Mouse (Mus musculus) heart, adult 8-10 months (tissue): Measurements from ENCODE around the gene Gm11985. TPM values are rescaled to one million over a fixed set of nuclear protein-coding genes. Genes with fewer than 3 reads are reported as not detected.

Experiments used
- DNase-seq: peaks from one replicate; pipeline ENCODE4 v3.0.0; 2022; ENCODE audit warnings: low spot score
- total RNA-seq, 4 experiments: library from RNA; stranded (reverse); gene quantifications; 2 replicates each; pipeline ENCODE4 v1.2.4; 2022

Gm11985 gene
- total RNA-seq, 4 experiments from 2014 or later, result not detected

DNA sequence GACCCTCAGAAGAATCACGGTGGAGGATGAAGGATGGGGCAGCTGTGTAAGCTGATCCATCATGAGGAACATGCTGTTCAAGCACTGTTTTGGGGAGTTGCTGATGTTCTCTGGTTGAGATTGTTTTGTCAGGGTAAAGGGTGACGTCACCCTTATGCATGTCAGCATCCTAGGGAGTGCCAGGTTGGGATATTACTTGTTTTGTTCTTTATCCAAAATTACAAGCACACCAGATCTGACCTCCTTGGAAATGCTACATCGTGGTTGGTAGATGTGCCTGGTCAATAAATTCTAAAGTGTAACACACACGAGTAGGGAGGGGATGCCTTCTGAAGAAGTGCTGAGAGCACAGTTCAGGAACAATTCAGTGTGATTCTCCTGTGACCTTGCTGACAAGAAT lies 31.9 kb downstream of the Gm11985 start:
- DNase-seq, result no peak

DNA sequence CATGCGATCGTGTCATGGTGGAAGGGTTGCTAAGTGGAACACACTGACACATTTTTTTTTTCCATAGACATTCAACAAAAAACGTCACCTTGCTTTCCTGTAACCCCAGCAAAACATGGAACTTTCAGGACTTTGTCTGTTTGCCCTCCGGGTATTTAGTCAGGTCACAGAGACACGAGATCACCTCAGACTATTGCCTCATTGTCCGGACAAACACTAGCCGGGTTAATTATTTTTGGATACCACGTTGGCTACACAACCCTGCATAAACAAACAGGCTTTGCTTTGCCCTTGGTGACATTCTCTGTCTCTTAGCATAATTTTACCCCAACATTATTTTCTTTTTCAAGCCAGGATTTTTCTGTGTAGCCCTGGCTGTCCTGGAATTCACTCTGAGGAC lies 35.3 kb downstream of the Gm11985 start:
- DNase-seq, result no peak

DNA sequence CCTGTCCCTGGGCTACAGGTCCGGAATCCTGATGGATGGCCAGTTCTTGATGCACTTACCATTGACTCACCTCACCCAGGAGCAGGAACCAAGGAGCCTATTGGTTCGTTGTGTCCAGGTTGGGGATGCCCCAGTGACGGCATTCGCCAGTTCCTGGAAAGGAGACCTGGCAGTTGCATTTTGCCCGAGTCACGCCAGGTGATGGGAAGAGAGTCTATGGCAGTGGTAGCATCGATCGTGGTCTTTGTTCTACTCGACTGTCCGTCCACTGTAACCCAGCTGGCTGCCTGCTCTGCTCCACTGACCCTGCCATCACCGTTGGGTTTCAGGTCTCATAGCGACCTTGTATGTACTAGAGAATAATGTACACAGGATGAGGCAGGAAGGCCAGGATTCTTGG lies 36.0 kb downstream of the Gm11985 start:
- DNase-seq, result no peak

DNA sequence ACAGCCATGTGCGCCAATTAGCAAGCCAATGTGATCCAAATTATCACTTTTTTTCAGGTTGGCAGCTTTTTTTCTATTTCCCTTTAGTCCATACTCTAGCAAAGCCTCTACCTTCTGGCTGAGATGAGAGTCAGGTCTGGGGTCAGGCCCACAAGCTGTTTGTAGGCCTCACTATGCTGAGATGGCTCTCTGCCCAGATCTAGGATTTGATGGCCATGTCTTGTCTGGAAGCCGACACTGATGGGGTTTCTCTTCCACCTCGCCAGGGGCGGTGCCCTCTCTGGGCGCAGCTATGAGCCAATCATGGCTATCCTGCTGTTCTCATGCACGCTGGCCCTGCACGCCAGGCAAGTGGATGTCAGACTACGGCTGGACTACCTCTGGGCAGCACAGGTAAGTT lies 37.9 kb downstream of the Gm11985 start:
- no peak for DNase-seq

DNA sequence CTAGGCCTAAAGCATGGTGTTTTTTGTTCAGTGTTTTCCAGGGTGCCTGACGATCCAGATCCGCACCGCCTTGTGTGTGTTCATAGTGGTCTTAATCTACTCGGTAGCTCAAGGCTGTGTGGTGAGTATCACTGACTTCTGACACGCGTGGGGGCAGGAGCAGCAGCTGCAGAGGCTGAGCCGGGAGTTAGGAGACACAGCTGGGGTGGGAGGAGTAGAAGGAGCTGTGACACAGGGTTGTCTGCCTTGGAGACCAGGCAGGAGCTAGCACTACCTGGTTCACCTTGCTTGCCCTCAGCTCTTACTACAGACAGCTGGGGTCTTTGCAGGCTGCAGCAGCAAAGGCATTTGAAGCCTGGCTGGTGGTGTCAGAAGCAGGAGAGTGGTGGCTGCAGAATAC lies 38.9 kb downstream of the Gm11985 start:
- DNase-seq, result no peak

DNA sequence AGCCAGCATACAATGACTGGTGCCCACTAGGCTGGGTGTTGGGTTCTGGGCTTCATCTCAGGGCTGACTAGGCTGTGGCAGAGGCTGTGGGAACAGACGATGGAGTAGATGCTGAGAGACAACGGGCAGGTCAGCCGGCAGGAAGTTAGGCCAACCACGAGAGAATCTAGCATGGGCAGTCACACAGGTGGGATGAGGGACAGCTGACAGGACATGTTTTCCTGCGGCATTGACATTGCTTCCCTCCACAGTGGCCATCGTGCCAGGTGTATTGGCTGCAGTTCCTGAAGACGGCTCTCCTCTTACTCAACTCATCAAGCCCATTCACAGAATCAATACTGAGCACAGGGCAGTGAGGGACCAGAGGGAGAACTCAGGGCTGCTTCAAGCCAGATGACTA lies 40.4 kb downstream of the Gm11985 start:
- no peak for DNase-seq

DNA sequence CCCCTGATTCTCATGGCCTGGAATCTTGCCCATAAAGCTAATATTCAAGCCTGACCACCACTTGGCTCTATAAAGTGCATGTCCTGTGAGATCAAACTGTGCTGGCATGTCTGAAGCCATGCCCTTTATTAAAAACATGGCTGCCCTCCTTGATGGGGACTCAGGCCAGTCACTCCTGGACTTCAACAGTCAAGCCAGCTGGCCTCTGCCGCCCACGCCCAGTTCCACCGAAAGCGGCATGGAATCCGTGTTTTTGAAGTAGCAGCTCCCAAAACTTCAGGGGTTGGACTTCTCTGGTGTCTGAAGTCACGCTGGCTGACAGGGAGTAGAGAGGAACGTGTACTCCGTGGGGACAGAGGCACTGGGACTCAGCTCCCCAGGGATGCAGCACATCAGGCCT lies 40.8 kb downstream of the Gm11985 start:
- no peak for DNase-seq

DNA sequence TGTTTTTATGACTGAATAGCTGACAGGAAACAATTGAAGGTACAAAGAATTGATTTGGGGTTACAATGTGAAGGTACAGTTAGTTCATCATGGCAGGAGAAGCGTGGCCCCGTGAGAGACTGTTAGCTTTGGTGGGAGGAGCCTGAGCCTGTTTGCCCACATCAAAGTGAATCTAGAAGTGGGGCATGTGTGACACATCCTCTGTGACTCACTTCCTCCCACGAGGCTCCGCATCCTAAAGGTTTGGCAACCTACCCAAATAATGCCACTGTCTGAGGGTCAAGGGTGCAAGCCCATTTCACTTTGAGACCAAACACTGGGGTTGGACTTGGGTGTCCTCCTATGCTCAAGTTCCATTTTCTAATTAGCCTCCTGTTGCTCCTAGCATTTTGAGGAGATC lies 43.1 kb downstream of the Gm11985 start:
- DNase-seq, result no peak

DNA sequence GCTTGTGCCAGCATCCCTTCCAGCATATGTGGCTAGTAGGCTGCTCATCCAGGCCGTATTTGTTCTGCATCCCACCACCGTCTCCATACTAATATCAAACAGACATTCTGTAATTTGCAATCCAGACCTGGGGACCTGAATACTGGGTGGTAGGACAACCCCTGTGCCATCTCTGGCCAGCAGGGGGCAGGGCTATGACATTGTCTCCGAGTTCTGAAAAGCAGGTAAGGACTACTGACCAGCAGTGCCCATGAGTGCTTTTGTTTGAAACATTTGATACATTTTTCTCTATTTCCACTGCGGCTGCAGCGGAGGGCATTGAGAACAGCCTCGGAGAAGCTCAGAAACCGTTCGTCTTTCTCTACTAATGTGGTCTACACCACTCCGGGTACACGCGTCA lies 44.0 kb downstream of the Gm11985 start:
- DNase-seq, result no peak

DNA sequence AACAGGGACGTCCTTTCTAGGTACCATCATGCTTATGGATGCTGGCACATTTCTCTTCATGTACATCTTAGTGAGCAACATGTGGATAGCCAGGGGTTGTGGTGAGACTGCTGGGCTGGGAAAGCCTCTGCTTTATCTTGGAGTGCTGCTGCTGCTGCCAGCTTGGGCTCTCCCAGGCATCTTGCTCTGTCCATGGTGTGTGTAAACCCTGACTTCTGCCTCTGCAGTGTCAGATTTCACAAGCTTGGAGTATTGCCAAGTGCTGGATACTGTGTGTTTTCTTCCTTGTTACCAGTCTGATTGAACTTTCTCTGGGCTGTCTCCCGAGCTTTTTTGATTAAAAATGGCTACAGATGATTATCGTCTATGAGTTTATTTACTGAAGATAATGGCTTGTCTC lies 45.6 kb downstream of the Gm11985 start:
- peak; percentile 4 for DNase-seq

DNA sequence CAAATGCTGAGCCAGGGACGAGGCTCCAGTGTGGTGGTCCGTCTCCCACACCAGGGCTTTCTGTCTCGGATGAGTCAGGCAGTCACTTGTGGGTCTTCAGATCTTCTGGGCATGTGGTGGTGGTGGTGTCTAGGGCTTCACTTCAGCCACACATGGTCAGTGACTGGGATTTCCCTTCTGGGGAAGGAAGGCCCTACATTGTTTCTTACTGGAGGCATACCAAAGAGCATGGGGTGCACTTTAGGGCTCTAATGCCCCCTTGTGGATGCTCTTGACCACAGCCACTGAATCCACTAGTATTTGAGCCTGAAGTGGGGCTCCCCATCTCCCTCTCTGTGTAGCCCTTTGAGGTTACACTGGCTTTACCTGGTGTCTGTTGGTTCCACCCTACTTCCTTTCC lies 47.9 kb downstream of the Gm11985 start:
- DNase-seq, result peak; percentile 10

DNA sequence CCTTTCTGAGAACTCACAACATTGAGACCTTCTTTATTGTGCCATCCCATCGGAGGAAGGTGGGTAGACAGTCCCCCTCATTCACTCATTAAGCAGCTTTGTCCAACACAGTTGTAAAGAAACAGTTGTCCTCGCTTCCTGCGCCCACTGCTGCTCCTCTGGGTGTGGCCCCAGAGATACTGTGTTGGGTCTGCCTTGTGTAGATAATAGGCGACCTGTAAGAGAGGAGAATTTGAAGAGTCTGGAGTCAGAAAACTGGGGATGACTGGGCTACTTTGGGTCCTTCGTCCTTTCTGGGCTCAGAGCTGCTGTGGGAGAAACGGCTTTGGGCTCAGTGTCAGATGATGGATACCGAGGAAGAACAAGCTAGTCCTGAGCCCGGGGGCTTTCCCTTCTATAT lies 50.0 kb downstream of the Gm11985 start:
- DNase-seq, result no peak

DNA sequence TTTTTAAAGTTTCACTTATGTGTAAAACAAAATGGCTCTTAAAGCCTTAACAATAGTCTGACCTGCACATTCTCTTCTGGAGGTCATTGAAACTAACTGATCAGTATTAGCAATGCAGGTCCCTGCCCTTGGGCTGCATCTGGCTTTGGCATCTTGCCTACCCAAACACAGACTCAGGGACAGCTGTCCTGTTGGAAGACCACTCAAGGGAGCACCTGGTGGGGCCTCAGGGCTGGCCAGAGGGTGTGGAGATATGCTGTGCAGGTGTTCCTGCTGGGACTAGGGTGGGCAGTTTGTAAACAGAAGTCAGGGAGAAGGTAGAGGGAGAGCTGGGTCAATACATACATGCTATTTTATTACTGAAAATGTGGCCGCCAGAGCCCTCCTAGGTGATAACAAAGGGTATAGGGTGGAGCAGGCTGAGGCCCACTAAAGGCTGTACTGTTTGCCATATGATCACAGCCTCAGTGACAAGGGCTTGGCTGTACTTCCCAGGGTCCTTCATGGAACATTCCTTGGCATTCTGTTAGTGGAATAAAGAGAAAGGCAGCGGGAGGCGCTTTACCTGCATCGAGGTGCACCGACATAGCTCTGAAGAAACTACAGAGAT lies 52.0 kb downstream of the Gm11985 start:
- DNase-seq, result no peak

DNA sequence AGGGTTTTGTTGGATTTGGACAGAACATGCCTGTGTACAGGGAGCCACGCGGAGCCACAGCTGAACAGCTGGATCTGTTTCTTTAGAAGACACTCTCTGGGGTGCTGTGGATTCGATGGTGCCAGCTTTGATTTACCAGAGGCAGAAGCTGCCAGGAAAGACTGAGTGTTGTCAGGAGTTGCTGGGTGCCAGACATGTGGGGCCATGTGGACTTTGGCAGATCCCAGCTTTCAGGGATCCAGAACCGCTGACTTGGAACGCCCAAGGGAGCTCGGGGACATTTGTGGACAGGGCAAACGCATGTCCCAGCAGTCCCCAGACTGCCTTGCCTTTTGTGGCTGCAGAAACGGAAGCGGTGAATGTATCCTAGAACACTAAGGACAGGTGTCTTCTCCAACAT lies 52.6 kb downstream of the Gm11985 start:
- peak; percentile 25 for DNase-seq

DNA sequence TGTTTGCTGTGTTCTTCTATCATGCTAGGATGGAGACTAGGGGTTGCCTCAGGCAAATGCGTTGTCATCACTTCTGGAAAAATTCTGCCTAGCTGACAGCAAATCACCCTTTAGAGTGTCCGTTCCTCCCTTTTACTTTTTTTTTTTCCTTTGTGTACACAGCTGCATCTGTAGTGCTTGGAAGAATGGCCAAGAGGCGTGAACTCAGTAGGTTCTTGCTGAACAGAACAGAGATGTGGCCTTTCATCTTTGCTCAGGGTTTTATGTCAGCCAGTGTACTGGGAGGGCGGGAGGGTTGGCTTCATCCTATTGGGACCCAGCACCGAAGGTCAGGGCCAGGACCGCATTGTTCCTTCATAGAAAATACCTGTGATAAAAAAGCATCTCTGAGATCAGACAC lies 53.1 kb downstream of the Gm11985 start:
- DNase-seq, result no peak

DNA sequence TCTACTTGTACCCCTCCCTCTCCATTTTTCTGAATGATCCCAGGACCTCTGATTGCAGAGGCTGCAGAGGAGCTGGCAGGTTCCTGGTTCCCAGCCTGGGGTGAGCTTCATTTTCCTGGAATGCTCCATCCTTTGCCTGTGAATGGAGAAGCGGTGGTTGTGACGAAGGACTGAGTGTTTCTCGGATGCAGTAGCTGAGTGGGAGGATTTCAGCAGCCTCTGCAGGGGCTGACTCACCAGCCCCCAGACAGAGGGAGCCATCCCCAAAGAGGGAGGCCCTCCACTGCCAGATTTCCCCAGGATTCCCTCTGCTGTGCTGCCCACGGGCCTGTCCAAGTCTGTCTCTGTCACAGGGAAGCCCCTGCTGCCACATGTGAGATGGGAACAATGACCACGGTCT lies 54.0 kb downstream of the Gm11985 start:
- DNase-seq, result no peak

DNA sequence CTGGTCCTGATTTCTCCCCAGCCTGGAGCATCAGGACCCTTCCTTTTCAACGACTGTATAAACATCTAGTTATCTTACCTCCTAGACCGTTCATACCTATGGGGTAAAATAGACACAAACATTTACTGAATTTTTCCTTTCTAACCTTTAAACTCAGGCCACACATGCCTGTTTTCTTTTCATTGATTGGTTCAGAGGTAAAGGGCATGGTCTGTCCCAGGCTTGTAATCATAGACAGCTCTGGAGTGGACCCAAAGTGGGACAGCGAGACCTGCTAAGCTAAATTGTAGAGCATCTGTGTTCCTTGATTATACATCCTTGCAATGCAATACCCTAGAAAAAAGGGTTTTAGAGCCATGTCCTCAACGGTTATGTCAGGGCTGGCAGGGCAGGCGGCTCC lies 54.6 kb downstream of the Gm11985 start:
- no peak for DNase-seq

Other genes with a start within 250 kb of the Gm11985 start
- 1 to 10 TPM; 1.4 to 3.2 (median 2.0) TPM for gene Adcy1, start 125.1 kb downstream of the Gm11985 start, total RNA-seq
- not detected for gene Igfbp1, start 9.2 kb upstream of the Gm11985 start, total RNA-seq
- gene Igfbp3, start 25.4 kb upstream of the Gm11985 start, total RNA-seq, result 10 to 100 TPM; 19.5 to 46.4 (median 24.3) TPM